Mouse (Mus musculus) kidney, adult 9 months (tissue): ENCODE data around the gene Rps28.
"Not testable (repeated sequence)": the region's sequence is repeated elsewhere in the genome, so short reads cannot be mapped to it uniquely, and the experiment has no call there.

ENCODE experiments used
- DNase-seq: peaks from one replicate; pipeline ENCODE4 v3.0.0; 2022

Rps28 gene

DNA sequence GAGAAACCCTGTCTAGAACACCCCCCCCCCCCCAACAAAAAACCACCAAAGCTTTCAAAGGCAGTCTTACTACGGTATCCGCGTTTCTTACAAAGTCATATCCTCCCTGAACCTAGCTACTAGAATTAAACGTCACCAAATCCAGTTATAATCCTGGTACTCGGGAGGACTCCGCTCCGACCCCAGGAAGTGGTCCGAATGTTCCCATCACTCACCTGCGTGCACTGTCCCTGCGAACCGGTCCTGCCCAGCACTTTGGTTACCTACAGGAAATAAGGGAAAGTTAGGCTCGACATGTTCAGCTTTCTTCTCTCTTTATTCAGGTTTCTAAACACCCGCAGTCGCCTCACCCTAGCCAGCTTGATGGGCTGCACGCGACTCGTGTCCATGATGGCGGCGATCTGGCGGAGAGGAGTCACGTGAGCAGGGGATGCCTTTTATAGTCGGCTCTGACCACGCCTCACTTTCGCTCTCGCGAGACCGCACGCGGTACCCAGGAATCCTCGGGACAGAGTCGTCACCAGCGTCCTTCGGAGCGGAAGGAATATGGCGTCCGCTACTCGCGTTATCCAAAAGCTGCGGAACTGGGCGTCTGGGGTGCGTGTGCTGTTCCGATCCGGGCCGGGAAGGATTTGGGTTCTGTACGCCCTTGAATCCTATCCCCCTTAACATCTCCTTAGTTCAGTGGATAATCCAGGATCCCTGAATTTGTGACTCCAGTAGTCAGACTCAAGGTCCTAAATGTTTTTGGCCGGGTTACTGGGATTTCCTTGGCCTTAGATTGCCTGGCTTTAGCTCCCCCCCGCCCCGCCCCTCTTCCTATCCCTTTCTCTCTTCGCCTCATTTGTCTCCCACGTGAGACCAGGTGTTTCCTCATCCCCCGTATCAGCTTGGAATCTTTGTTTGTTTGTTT is at the start of gene Rps28, which contains the start of gene Ndufa7:
Gene Rps28, minus strand, starts transcription at position 479 of the 913 bp plus-strand sequence.
Gene Ndufa7, plus strand, starts transcription at position 489 of the 913 bp plus-strand sequence.
- DNase-seq = peak; percentile 99

GRCm38 (mm10) chr17:33873537-33873936 is 49.2 kb upstream of the Rps28 start, which contains the start of gene Gm7029:
TSS of gene Gm7029 (plus strand) at chr17:33873837.
- not testable (repeated sequence) for DNase-seq

DNA sequence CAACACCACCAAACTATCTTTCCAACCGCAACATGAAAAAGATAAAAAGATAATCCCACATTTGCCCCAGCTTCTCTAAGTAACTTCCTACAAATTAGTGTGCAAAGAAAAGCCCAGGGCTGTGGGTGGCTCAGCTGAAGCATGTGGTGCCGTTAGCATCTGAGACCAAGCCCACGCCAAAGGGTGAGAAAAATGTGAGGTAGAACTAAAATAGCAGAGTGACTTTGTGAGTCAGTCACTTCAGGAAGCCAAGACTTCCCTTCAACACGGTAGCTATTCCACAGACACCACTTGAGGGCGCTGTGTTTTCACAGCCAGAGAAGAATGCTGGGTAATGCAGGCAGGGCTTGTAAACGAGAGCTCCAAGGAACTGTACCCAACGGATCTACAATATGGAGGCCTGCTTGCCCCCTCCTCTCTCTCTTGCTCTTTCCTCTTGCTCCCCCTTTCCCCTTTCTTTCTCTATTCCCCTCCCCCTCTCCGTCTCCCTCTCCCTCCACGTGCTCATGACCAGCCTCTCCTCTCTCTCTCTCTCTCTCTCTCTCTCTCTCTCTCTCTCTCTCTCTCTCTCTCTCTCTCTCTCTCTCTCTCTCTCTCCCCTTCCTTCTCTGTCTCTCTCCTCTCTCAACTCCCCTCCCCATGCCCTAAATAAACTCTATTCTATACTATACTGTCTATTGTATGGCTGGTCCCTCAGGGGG is 41.1 kb upstream of the Rps28 start:
- peak; percentile 68 for DNase-seq

DNA sequence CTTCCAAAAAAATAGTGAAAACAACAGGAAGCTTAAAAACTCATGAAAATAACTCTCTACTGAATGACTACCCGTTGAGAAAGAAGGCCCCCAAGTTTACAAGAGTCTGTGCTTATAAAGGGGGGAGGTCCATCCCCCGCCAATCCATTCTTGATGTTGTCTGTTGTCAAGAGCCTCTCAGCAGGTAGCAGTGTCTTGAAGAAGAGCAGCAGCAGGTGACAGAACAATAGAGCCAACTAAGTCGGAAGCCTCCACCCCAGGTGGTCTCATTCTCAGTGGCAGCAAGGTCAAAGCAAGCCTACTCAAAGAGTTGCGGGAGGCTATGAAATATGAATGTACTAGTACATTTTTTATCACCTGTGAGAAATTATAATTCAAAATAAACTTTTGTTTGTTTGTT is 33.5 kb upstream of the Rps28 start:
- DNase-seq = no peak

DNA sequence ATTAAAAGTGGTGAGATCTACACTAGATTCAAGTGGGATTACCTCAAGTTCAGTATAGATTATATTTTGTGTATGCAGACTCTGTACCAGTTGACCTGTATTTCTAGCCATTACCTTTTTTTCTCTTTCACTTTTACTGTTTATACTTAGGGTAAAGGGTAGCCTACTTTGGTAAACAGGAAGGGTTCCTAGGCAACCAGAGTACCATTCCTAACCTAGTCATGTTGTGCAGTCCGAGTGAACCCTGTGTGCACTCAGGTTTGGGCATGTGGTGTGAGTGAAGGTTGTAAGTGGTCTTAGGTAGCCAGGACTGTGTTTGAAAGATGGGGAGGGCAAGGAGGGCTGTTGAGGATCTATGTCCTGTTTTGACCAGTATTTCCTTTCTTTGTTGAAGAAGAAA is 27.0 kb upstream of the Rps28 start:
- DNase-seq = no peak

- DNase-seq = no peak
These were observed 23.8 kb upstream of the Rps28 start for GRCm38 (mm10) chr17:33848139-33848538.

DNA sequence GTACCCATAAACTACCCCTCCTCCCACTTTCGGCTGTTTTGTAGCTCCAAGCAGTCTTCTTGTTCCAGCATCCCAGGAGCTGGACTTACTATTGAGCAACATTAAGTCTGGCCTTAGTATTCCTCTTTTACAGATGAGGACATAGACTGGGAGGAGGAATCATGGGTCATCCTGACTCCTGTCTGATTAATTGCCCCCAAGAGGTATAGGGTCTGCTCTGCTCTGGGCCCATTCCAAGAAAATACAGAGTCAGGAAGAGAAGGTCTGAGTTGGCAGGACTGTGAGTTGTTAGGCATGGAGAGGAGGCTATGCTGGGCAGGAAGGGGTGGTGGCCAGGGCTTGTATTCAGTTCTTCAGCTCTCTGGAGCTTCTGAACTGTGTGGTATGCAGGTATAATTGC is 19.8 kb upstream of the Rps28 start:
- DNase-seq = no peak

DNA sequence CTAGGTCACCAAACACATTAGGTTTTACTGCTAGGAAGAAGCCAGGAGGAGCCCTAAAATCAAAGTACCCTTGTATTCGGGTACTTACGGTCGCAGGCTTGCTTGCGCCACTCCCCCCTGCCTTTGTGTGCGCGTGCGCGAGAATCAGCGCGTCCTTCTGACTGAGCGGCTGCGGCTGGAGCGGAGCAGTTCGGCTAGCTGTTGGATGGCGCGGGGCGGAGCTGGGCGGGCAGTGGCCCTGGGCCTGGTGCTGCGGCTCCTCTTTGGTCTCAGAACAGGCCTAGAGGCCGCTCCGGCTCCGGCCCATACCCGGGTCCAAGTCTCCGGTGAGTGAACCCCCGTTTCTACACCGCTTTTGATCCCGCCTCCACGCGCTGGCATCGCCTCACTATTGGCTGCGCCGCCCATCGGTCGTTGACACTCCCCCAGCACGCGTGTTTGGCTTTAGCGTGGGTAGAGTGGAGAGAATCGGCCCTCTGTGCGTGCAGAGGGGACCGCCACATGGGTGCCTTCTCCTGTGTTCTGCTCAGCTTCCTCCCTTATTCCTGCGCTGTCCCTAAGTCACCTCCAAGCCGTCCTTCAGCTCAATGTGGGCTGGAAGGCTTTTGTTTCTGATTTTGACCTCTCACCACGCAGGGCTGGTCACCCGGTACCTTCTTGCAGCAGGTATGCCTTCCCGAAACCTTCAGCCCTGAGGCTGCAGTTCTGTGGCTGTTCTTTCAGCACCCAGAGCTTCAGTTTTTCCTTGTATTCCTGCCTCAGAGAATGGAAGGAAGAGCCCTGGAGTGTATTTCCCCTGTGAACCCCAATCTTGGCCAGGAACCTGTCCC is 18.8 kb upstream of the Rps28 start, which contains the start of gene Cd320:
Gene Cd320, plus strand, starts transcription at position 126 of the 830 bp plus-strand sequence.
- DNase-seq = peak; percentile 95

DNA sequence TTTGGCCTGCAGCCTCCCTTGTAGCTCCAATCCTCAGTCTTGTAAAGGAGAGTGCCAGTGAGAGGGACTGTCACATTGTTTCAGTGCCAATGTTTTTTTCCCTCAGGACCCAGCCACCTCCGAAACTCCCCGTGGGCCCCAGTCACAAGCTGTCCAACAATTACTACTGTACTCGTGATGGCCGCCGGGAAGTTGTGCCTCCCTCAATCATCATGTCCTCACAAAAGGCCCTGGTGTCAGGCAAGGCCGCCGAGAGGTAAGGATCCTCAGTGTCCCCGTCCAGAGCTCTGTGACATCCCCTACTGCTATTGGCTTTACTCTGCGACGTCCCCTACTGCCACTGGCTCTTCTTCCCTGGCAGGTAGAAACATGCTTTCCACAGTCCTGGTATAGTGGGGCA is 5.2 kb upstream of the Rps28 start:
- DNase-seq = no peak

GRCm38 (mm10) chr17:33828892-33829291 is 4.5 kb upstream of the Rps28 start:
- peak; percentile 95 for DNase-seq

- peak; percentile 83 for DNase-seq
These were observed 2.5 kb upstream of the Rps28 start for GRCm38 (mm10) chr17:33826850-33827249.

DNA sequence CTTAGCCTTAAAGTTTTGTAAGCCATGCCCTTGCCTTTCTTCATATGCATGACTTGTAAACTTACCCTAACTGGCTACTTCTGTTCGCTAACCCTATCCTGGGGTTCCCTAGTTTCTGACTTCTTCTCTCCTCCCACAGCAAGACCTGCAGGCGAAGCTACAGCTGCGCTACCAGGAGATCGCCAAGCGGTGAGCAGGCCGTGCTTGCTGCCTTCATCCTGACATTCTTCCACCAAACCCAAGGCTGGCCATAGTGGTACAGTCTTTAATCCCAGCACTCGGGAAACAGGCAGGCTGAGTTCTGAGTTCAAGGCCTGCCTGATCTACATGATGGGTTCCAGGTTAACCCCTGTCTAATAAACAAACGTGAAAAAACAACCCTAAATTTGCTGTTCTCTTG is 1.1 kb upstream of the Rps28 start:
- no peak for DNase-seq

DNA sequence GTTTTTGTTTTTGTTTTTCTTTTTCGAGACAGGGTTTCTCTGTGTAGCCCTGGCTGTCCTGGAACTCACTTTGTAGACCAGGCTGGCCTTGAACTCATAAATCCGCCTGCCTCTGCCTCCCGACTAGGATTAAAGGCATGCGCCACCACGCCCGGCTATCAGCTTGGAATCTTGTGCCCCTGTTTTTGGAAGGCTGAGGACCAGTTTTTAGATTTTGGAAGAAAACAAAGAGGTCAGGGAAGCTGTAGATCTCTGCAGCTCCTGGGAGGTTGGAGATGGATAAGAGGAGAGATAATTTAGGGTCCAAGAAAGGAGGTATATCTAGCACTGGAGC is 602 bp upstream of the Rps28 start:
- not testable (repeated sequence) for DNase-seq

- DNase-seq = not testable (repeated sequence)
These were observed 1.2 kb downstream of the Rps28 start for GRCm38 (mm10) chr17:33823171-33823570.

GRCm38 (mm10) chr17:33822436-33822959 is 1.9 kb downstream of the Rps28 start:
- DNase-seq = no peak

DNA sequence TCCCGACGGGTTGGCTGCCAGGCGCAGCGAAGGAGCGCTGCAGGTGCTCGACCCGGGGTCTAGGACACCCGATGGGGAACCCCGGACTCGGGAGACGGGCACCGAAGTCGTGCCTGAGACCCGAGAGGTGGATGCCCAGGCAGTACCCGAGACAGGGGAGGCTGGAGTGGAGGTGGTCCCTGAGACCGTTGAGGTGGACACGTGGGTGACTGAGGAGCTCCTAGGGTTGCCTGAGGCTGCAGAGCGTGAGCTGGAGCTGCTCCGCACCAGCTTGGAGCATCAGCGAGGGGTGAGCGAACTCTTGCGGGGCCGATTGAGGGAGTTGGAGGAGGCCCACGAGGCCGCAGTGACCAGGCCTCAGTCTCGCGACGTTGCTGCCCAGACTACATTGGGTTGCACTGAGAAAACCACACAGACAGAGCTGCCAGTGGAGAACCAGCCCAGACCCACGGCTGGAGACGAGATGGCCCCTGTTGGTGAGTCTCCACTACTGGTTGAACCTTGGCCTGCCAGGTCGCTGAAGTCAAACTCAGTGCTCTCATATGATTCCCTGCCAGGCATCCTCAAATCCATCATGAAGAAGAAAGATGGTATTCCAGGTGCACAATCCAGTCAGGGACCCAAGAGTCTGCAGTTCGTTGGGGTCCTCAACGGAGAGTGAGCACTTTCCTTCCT is 6.3 kb downstream of the Rps28 start:
- no peak for DNase-seq

GRCm38 (mm10) chr17:33817184-33817968 is 7.0 kb downstream of the Rps28 start:
- DNase-seq = peak; percentile 87

- peak; percentile 28 for DNase-seq
These were observed 7.8 kb downstream of the Rps28 start for GRCm38 (mm10) chr17:33816612-33817011.

DNA sequence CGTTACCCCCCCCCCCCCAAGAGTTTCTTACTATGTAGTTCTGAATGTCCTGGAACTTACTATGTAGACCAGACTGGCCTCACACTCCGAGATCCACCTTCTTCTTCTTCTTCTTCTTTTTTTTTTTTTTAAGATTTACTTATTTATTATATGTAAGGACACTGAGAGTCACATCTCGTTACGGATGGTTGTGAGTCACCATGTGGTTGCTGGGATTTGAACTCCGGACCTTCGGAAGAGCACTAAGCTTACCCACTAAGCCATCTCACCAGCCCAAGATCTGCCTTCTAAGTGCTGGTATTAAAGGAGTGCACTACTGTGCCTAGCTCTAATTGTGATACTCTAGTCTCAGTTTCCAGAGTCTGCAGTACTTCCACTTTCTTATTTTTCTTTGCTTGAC is 9.0 kb downstream of the Rps28 start:
- DNase-seq = no peak

DNA sequence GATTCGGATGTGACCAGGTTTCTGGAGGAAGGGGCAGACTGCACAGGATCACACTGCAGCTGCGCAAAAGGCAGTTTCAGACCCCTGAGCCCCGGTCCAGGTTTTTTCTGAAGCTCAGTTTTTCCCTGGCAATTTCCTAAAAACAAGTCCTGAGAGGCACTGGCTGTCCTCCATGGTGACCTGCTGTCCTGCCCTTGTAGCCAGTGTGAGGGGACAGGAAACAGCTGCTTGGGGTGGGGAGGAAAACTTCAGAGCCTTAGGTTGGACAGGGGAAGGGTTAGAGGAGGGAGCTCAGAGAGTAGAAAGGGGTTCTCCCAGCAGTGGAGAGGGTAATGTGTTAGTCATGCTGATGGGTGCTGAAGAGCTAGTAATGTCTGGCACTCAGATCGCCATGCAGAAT is 11.4 kb downstream of the Rps28 start:
- DNase-seq = peak; percentile 68

GRCm38 (mm10) chr17:33812475-33812874 is 11.9 kb downstream of the Rps28 start:
- DNase-seq = peak; percentile 46
